Mouse (Mus musculus) cerebellum, adult 11-12 months (tissue): ENCODE measurements around the gene Fzd10.

Experiments
- DNase-seq: peaks from one replicate; pipeline ENCODE4 v3.0.0; 2022

Fzd10 gene

GRCm38 (mm10) chr5:128600072-128601021, at the start of gene Fzd10:
Gene Fzd10, plus strand, starts transcription at chr5:128600844.
- DNase-seq, result no peak

GRCm38 (mm10) chr5:128551448-128551847, 49.2 kb upstream of the Fzd10 start:
- DNase-seq, result no peak

GRCm38 (mm10) chr5:128552136-128552890, 48.3 kb upstream of the Fzd10 start:
- no peak for DNase-seq

GRCm38 (mm10) chr5:128558126-128558525, 42.5 kb upstream of the Fzd10 start:
- DNase-seq, result no peak

GRCm38 (mm10) chr5:128567313-128567712, 33.3 kb upstream of the Fzd10 start:
- no peak for DNase-seq

- DNase-seq, result no peak
These were observed 31.7 kb upstream of the Fzd10 start for GRCm38 (mm10) chr5:128568970-128569369.

GRCm38 (mm10) chr5:128570091-128570490, 30.6 kb upstream of the Fzd10 start:
- DNase-seq, result no peak

- DNase-seq, result no peak
These were observed 29.8 kb upstream of the Fzd10 start for GRCm38 (mm10) chr5:128570848-128571247.

GRCm38 (mm10) chr5:128571706-128572105, 28.9 kb upstream of the Fzd10 start:
- no peak for DNase-seq

- DNase-seq, result no peak
These were observed 24.6 kb upstream of the Fzd10 start for GRCm38 (mm10) chr5:128575997-128576579.

GRCm38 (mm10) chr5:128579047-128579650, 21.5 kb upstream of the Fzd10 start:
- DNase-seq, result no peak

- no peak for DNase-seq
These were observed 19.7 kb upstream of the Fzd10 start for GRCm38 (mm10) chr5:128580931-128581330.

GRCm38 (mm10) chr5:128581516-128581921, 19.1 kb upstream of the Fzd10 start:
- DNase-seq, result no peak

- no peak for DNase-seq
These were observed 11.4 kb upstream of the Fzd10 start for GRCm38 (mm10) chr5:128589231-128589630.

GRCm38 (mm10) chr5:128593446-128593845, 7.2 kb upstream of the Fzd10 start:
- DNase-seq, result no peak

- DNase-seq, result no peak
These were observed 3.8 kb upstream of the Fzd10 start for GRCm38 (mm10) chr5:128596813-128597212.

GRCm38 (mm10) chr5:128597381-128597780, 3.3 kb upstream of the Fzd10 start:
- no peak for DNase-seq

GRCm38 (mm10) chr5:128598191-128598720, 2.4 kb upstream of the Fzd10 start:
- no peak for DNase-seq

- no peak for DNase-seq
These were observed 1.8 kb upstream of the Fzd10 start for GRCm38 (mm10) chr5:128598760-128599364.

GRCm38 (mm10) chr5:128599365-128600071, 1.1 kb upstream of the Fzd10 start:
- no peak for DNase-seq
